Mouse (Mus musculus) lung, postnatal 0 days (tissue): ENCODE measurements around the gene Pxmp4. TPM values are rescaled to one million over a fixed set of nuclear protein-coding genes. Genes with fewer than 3 reads are reported as not detected.
A peak's percentile ranks its signal among the peaks of the same experiment; 100 is the strongest.

ENCODE experiments used
- ATAC-seq: fragments of 200-750 bp; cut with Nextera tagmentation; 2 replicates; pipeline ENCODE4 v1.8.0; 2017; ENCODE audit warnings: moderate library complexity
- DNase-seq: peaks from one replicate; pipeline ENCODE4 v3.0.0-alpha.2; 2016; ENCODE audit warnings: low spot score
- H3K27ac ChIP-seq: fragments of 300-500 bp; sonication (generic); 2 replicates; pipeline ENCODE4 v1.5.1; 2014; ENCODE audit warnings: antibody characterized with exemption, mild to moderate bottlenecking, low read length, mixed read lengths
- H3K27me3 ChIP-seq: fragments of 300-500 bp; sonication (generic); replicated peaks from 2 replicates; pipeline ENCODE4 v1.6.1; 2014; ENCODE audit warnings: low read length, mixed read lengths; ENCODE audit not compliant: insufficient read depth
- H3K36me3 ChIP-seq: fragments of 300-500 bp; sonication (generic); 2 replicates; pipeline ENCODE4 v1.6.1; 2014; ENCODE audit warnings: low read length, mixed read lengths; ENCODE audit not compliant: insufficient read depth
- H3K4me1 ChIP-seq: fragments of 300-500 bp; sonication (generic); 2 replicates; pipeline ENCODE4 v1.6.1; 2014; ENCODE audit warnings: antibody characterized with exemption, low read depth, low read length, mixed read lengths; ENCODE audit not compliant: insufficient read depth
- H3K4me2 ChIP-seq: fragments of 300-500 bp; sonication (generic); replicated peaks from 2 replicates; pipeline ENCODE4 v1.6.1; 2014; ENCODE audit warnings: low read depth, mild to moderate bottlenecking, low read length, moderate library complexity, mixed read lengths
- H3K4me3 ChIP-seq: fragments of 300-500 bp; sonication (generic); 2 replicates; pipeline ENCODE4 v1.5.1; 2014; ENCODE audit warnings: low read depth, low read length
- H3K9ac ChIP-seq: fragments of 300-500 bp; sonication (generic); replicated peaks from 2 replicates; pipeline ENCODE4 v1.6.1; 2014; ENCODE audit warnings: low read depth, mild to moderate bottlenecking
- H3K9me3 ChIP-seq: fragments of 300-500 bp; sonication (generic); 2 replicates; pipeline ENCODE4 v1.6.1; 2016; ENCODE audit warnings: low read length, mixed read lengths
- CTCF ChIP-seq: IDR thresholded peaks from 2 replicates; pipeline ENCODE4 v1.5.1; 2016; ENCODE audit warnings: antibody characterized with exemption, mild to moderate bottlenecking
- EP300 ChIP-seq: IDR thresholded peaks from 2 replicates; pipeline ENCODE4 v1.6.1; 2016; ENCODE audit warnings: antibody characterized with exemption, mild to moderate bottlenecking, control low read depth
- WGBS: fragments of 180-500 bp; shearing (Covaris S2); extraction: QIAGEN DNeasy Blood & Tissue Kit; methylation state at CpG from one replicate; pipeline ENCODE4 v1.1.7; 2014; 5-methylcytosine and 5-hydroxymethylcytosine counted together
- polyA plus RNA-seq: library from polyadenylated mRNA; unstranded; fragments of >200 nt; fragmentation: Nextera tagmentation; extraction: Ambion mirVana; gene quantifications from 2 replicates; pipeline ENCODE4 v1.2.1, GENCODE M21; 2015

The Pxmp4 gene
- polyA plus RNA-seq: 29.0 and 33.5 TPM in 2 replicates

- under 1% methylated on average over 13 of the region's 13 CpGs for WGBS
Measured at GRCm38 (mm10) chr2:154603638-154604153, at the start of gene Pxmp4. Pxmp4 (minus strand) TSS chr2:154603708.

DNA sequence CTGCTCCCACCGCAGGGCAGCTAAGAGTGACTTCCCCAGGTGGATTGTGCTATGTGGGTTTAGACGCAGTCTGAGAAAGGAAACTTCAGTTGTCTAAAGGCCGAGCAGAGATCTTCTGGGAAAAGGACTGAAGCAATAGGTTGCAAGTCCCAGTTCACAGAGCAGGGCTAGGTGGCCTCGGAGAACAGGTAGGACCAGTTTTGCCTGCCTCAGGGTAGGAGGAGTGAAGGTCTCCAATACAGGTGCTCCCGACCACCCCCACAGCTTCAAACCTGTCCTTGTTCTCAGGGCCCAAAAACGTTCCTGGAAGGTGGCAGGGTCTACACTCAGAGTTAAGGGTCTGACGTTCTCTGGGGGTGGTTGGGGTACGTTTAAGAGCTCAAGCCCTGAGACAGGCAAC, 47.9 kb upstream of the Pxmp4 start, which contains the start of gene Chmp4b:
Gene Chmp4b (plus strand): TSS at position 343 of the 400 bp plus-strand sequence.
- 41% methylated on average over 8 of the region's 8 CpGs for WGBS
- TF ChIP-seq CTCF (no peak), EP300 (no peak)
- no peak within 1 kb of the TSS for H3K4me2 ChIP-seq
- no peaks in the 10 kb centered on the region for H3K27me3 ChIP-seq
- H3K4me3 ChIP-seq: no peak within 1 kb of the TSS
- DNase-seq (peak; percentile 74), ATAC-seq (peak; percentile 63)
- peak within 1 kb of the TSS; percentile 57 for H3K27ac ChIP-seq
- no peaks in the 10 kb centered on the region for H3K9me3 ChIP-seq
- no peaks in the 10 kb centered on the region for H3K36me3 ChIP-seq
- H3K4me1 ChIP-seq: no peaks in the 10 kb centered on the region
- no peak within 1 kb of the TSS for H3K9ac ChIP-seq

More at GRCm38 (mm10) chr2:154603638-154604153, at the start of gene Pxmp4:
- Histone ChIP-seq H3K27me3 (no peaks in the 10 kb centered on the region), H3K9me3 (no peaks in the 10 kb centered on the region), H3K27ac (peak within 1 kb of the TSS; percentile 87), H3K36me3 (no peaks in the 10 kb centered on the region), H3K9ac (peak within 1 kb of the TSS; percentile 82), H3K4me2 (peak within 1 kb of the TSS; percentile 73), H3K4me1 (peaks cover 3% of the 10 kb centered on the region; the same call in 1 of the 2 replicates), H3K4me3 (peak within 1 kb of the TSS; percentile 72)
- ATAC-seq: peak; percentile 100
- TF ChIP-seq EP300: 0 out of 2 replicates have a peak, but pooled peaks have one; percentile 38
- no peak for TF ChIP-seq CTCF
- peak; percentile 99 for DNase-seq

DNA sequence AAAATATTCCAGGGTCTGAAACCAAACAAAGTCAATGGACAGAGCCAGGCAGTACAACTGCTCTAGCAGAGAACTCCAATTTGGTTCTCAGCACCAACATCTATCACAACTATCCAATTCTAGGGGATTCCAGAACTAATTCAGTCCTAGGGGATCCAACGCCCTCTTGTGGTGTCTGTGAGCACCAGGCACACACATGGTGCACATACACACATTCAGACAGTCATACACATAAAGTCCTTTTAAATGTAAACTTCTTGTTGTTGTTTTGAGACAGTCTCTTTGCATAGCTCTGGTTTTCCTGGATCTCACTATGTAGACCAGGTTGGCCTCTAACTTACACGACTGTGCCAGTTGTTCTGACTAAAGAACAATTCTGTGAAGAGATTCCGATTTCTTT, 46.9 kb upstream of the Pxmp4 start:
- no peaks in the 10 kb centered on the region for H3K9me3 ChIP-seq
- DNase-seq (no peak), ATAC-seq (no peak)
- H3K27me3 ChIP-seq: no peaks in the 10 kb centered on the region
- no peaks in the 10 kb centered on the region for H3K4me1 ChIP-seq
- H3K27ac ChIP-seq: peak overlapping the region; percentile 57; the same call in 1 of the 2 replicates
- peak; percentile 24 for TF ChIP-seq CTCF
- no peak for TF ChIP-seq EP300
- no peaks in the 10 kb centered on the region for H3K36me3 ChIP-seq
- no peak overlapping the region for H3K4me3 ChIP-seq
- no peak overlapping the region for H3K9ac ChIP-seq
- no peak overlapping the region for H3K4me2 ChIP-seq
- WGBS: 83% methylated on average over 3 of the region's 3 CpGs

- ATAC-seq (no peak), DNase-seq (peak; percentile 53)
- 30% methylated on average over 3 of the region's 3 CpGs for WGBS
- TF ChIP-seq CTCF: peak; percentile 73
- no peak for TF ChIP-seq EP300
- no peak overlapping the region for H3K4me3 ChIP-seq
- H3K4me1 ChIP-seq: no peaks in the 10 kb centered on the region
- H3K9ac ChIP-seq: no peak overlapping the region
- no peak overlapping the region for H3K4me2 ChIP-seq
- H3K27ac ChIP-seq: no peak overlapping the region
- no peaks in the 10 kb centered on the region for H3K27me3 ChIP-seq
- H3K36me3 ChIP-seq: no peaks in the 10 kb centered on the region
- H3K9me3 ChIP-seq: no peaks in the 10 kb centered on the region
Measured at GRCm38 (mm10) chr2:154648086-154648485, 44.6 kb upstream of the Pxmp4 start.

DNA sequence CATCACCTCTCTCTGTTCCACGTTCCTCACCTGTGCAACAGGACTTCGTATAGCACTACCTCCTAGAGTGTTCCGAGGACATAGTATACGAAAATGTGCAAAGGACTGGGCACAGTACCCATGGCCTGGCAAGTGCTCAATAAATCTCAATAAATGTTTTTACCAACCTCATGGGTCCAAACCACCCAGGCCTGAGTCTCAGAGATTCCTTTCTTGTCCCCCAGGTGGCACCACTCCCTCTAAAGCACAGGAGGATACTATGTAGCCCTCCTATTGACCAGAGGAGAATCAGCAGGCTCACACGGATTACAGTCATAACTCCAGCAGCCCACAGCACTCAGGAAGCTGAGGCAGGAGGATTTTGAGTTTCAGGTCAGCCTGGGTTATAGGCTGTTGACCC, 43.1 kb upstream of the Pxmp4 start:
- H3K27ac ChIP-seq: no peak overlapping the region
- no peak for TF ChIP-seq EP300
- TF ChIP-seq CTCF: peak; percentile 66
- H3K9me3 ChIP-seq: no peaks in the 10 kb centered on the region
- no peaks in the 10 kb centered on the region for H3K4me1 ChIP-seq
- WGBS: 75% methylated on average over 5 of the region's 5 CpGs
- H3K36me3 ChIP-seq: no peaks in the 10 kb centered on the region
- no peaks in the 10 kb centered on the region for H3K27me3 ChIP-seq
- ATAC-seq (no peak), DNase-seq (peak; percentile 43)
- no peak overlapping the region for H3K4me2 ChIP-seq
- H3K9ac ChIP-seq: no peak overlapping the region
- no peak overlapping the region for H3K4me3 ChIP-seq

GRCm38 (mm10) chr2:154642712-154643385, 39.3 kb upstream of the Pxmp4 start:
- no peak for DNase-seq
- peaks cover 7% of the 10 kb centered on the region; the same call in 1 of the 2 replicates for H3K36me3 ChIP-seq
- no peak for ATAC-seq
- WGBS: 72% methylated on average over 6 of the region's 6 CpGs
- H3K27me3 ChIP-seq: no peaks in the 10 kb centered on the region
- H3K4me2 ChIP-seq: no peak overlapping the region
- no peak overlapping the region; the same call in 1 of the 2 replicates for H3K27ac ChIP-seq
- no peak overlapping the region for H3K4me3 ChIP-seq
- no peak overlapping the region for H3K9ac ChIP-seq
- TF ChIP-seq CTCF (peak; percentile 28), EP300 (no peak)
- H3K4me1 ChIP-seq: no peaks in the 10 kb centered on the region
- peaks cover 3% of the 10 kb centered on the region; the same call in 1 of the 2 replicates for H3K9me3 ChIP-seq
